Mouse (Mus musculus) cerebellum, postnatal 14 days (tissue): ENCODE data around the gene Lrmda.

Experiments used
- DNase-seq, 2 experiments: peaks; one replicate each; pipeline ENCODE4 v3.0.0; 2021; ENCODE audit warnings: mixed read lengths in 2 of 2

The Lrmda gene

GRCm38 (mm10) chr14:22812824-22813223 lies 793.3 kb downstream of the Lrmda start:
- DNase-seq = no peak

GRCm38 (mm10) chr14:22813389-22813788 lies 793.9 kb downstream of the Lrmda start:
- no peak for DNase-seq

- DNase-seq = no peak
Observed at GRCm38 (mm10) chr14:22814811-22815345, 795.4 kb downstream of the Lrmda start.

DNA sequence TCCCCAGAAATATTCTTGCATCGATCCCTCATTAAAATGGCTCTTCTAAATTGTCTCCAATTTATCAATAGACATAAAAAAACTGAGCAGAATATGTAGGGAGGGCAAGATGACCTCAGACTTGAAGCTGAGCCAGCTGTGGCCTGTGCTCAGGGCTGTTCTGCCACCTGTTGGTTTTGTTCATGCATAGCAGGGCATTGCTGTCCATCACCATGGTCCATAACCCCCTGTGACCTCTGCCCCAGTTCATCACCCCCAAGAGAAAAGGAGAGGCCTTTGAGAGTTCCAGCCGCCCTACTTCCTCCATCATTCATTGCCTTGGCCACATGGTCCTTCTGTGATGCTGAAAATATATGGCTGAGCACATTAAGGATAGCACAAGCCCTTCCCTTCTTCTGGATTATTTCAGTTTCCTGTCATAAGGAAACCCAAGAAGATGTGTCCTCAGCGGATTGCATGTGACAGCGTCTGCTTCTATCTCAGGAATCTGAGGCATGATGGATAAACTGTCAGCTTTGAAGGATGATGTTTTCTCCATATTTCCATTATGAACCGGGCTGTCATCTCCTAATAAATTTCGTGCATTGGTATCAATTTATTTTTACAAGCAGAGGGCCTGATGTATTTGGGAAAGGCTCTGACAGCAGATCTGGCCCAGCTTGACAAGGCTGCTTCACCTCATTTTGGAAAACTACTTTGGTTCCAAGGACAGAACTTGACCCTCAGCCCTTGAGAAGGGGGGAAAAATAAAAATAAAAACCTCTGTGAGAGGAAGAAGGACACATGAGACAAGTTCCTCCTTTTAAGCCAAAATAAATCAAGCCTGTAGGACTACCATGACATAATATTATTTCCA lies 798.1 kb downstream of the Lrmda start:
- peak; percentile 7 to 40 for DNase-seq

- DNase-seq = no peak
Observed at GRCm38 (mm10) chr14:22818202-22818530, 798.7 kb downstream of the Lrmda start.

GRCm38 (mm10) chr14:22822942-22823341 lies 803.4 kb downstream of the Lrmda start:
- no peak for DNase-seq

- no peak for DNase-seq
Observed at GRCm38 (mm10) chr14:22826825-22827224, 807.3 kb downstream of the Lrmda start.

DNA sequence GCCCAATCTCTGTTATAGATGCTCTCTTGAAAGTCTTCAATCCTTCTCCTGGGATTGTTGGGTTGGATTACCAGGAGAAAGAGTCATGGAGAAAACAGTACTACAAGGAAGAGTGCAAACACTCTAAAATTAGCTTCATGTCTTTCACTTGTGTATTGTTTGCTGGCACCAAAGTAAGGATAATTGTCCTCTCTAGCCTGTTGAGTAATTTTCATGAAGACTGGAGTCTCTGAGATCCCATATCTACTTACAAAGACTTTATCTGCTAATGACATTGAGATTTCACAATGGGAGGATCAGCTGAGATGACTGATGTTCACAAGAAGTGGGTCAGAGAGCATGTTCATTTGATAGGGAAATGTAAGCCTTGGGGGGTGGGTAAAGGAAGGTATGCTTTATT lies 817.5 kb downstream of the Lrmda start:
- no peak for DNase-seq

DNA sequence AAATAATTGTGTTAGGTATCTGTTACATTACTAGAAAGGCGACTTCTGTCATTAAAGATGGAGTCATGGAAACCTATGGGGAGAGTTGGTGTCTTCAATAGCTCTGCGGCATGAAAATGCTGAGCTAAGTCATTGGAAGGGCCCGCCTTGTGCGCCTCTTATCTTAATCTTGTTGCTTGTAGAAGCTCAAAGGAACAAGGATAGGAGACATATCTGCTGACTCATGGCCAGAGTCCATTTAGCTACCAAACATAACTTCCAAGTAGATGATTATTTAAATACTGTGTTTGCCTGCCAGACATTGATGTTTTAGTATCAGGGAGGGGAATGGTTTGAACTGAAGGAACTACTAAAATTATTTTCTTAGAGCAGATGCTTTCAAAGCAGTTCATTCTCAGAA lies 821.6 kb downstream of the Lrmda start:
- DNase-seq = no peak

DNA sequence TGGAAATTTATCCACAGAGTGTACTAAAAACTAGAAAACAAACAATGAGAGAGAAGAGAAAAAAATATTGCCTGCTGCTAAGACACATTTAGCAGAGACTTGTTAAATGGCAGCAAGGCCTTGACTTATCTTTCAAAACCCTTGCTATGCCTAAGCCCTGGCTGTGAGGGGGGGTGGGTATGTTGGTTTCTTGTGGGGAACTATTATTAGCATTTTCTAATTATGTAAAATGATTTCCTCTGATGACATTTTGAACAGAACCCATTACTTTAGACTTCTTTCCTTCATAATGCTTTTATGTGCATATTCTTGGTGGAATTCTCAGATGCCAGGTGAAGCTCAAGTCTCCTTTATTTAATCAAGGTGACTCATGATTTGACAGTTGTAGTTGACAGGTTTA lies 824.5 kb downstream of the Lrmda start:
- no peak for DNase-seq

- no peak for DNase-seq
Observed at GRCm38 (mm10) chr14:22845401-22845800, 825.9 kb downstream of the Lrmda start.

GRCm38 (mm10) chr14:22847011-22847786 lies 827.7 kb downstream of the Lrmda start:
- DNase-seq = no peak

DNA sequence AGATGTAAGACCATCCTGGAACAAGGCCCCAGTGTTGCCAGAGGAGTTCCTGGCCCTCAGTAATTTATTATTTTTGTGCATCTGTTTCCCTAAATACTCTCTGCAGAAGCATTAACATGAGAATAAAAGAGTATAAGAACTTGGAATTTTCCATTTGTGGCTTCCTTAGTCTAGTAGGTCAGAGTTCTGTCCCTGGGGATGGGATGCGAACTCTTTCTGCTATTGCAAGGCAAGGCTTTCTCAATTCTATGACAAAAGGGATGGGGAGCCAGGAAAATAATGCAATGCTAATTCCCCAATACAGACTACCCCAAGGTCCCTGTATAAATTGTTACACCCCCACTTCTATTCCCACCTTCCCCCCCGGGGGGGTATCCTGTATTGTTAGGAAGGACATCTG lies 829.6 kb downstream of the Lrmda start:
- no peak for DNase-seq

- no peak for DNase-seq
Observed at GRCm38 (mm10) chr14:22860631-22861030, 841.1 kb downstream of the Lrmda start.

DNA sequence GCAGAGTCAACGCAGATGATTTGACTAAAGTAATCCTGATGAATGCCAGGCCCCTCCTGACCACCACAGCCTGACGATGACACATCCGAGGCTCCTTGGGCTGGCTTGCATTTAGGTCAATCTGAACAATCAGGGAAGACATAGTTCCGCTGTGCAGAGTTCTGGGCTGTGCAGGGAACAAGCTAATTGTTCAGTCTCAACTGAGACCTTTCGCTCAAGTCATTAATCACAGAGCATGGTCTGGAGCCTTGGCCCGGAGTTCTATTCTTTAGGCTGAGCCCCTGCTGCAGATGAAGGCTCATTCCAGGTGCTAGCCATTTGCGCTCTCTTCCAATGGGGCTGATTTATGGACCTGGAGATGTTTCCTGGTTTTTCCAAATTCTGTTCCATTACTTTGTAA lies 844.6 kb downstream of the Lrmda start:
- DNase-seq = no peak

- no peak for DNase-seq
Observed at GRCm38 (mm10) chr14:22874584-22874983, 855.1 kb downstream of the Lrmda start.

GRCm38 (mm10) chr14:22887182-22887581 lies 867.7 kb downstream of the Lrmda start:
- DNase-seq = no peak

GRCm38 (mm10) chr14:22899312-22899711 lies 879.8 kb downstream of the Lrmda start:
- DNase-seq = no peak

- no peak for DNase-seq
Observed at GRCm38 (mm10) chr14:22902116-22902515, 882.6 kb downstream of the Lrmda start.

- no peak for DNase-seq
Observed at GRCm38 (mm10) chr14:22902914-22903313, 883.4 kb downstream of the Lrmda start.

GRCm38 (mm10) chr14:22905741-22906667 lies 886.5 kb downstream of the Lrmda start:
- peak; percentile 32 to 33 for DNase-seq

DNA sequence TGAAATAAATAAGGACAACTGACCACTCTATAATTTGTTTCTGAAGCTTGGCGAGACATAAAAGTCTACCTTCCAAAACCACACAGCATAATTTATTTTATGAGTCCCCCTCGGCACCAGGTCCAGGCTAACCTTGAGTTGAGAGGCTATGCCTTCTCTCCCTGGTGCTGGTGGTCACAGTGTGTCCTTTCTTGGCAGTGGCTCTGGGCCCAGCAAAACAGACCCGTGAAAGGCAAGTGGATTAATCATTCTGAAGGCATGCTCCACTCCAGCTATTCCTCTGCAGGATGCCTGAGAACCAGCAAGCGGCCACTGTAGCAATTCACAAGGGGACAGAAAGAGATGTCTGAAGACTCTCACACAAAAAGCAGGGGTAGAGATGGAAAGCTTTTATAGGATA lies 887.2 kb downstream of the Lrmda start:
- DNase-seq = peak; percentile 20 to 30

DNA sequence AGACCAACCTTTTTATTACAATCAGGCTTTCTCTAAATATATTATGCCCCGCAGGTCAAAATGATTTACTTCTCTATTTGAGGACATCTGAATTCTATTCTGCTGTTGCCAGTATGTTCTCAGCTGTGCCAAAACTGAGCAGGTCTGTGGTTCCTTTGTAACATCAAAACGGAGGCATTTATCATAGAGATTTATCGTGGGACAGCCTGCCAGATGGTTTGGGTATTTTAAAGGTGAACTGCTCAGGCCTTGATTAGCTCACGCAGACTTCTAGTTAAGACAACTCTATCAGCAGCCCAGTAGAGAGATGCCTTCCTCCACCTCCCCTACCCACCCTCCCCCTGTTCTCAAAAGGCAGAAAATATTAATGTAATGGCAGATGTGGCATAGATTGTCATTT lies 887.7 kb downstream of the Lrmda start:
- peak in 1 of 2 experiments; percentile 5 for DNase-seq
